Mouse (Mus musculus) G1E (cell line): ENCODE measurements at regions not wholly inside any gene's neighbourhood (a gene's known extent, or its start where the extent isn't known, plus 50 kb on each side); places are given as distances from the start of the nearest gene placed in this dataset.

Source experiments
- ATAC-seq: 2 replicates; pipeline ENCODE4 v1.8.0; 2016; ENCODE audit warnings: mild to moderate bottlenecking; ENCODE audit not compliant: insufficient number of reproducible peaks, poor library complexity, low FRiP score, severe bottlenecking; ENCODE audit errors: extremely low read depth
- DNase-seq: peaks from one replicate; pipeline ENCODE4 v3.0.0; 2012; ENCODE audit warnings: low spot score
- H3K27me3 ChIP-seq: 2 replicates; pipeline ENCODE4 v1.6.1; 2012; ENCODE audit warnings: mild to moderate bottlenecking, low read length, inconsistent platforms; ENCODE audit not compliant: insufficient read depth
- H3K36me3 ChIP-seq: replicated peaks from 2 replicates; pipeline ENCODE3; 2012; ENCODE audit warnings: mild to moderate bottlenecking, inconsistent platforms
- H3K4me1 ChIP-seq: 2 replicates; pipeline ENCODE4 v1.6.1; 2012; ENCODE audit warnings: low read depth, low read length, inconsistent platforms, mixed read lengths; ENCODE audit not compliant: insufficient read depth
- H3K4me3 ChIP-seq: 2 replicates; pipeline ENCODE4 v1.5.1; 2012; ENCODE audit warnings: low read depth, mild to moderate bottlenecking, inconsistent platforms, low read length, moderate library complexity, mixed read lengths
- H3K9me3 ChIP-seq: replicated peaks from 2 replicates; pipeline ENCODE4 v1.6.1; 2012; ENCODE audit warnings: inconsistent platforms
- CTCF ChIP-seq: IDR thresholded peaks from 2 replicates; pipeline ENCODE4 v1.5.1; 2012; ENCODE audit warnings: low read depth, low read length, inconsistent platforms, mixed read lengths
- GATA1 ChIP-seq: IDR thresholded peaks from 2 replicates; pipeline ENCODE4 v1.6.1; 2012; ENCODE audit warnings: borderline replicate concordance, low read length, inconsistent platforms, mixed read lengths
- GATA2 ChIP-seq: IDR thresholded peaks from 2 replicates; pipeline ENCODE4 v1.6.1; 2012; ENCODE audit warnings: low read depth, low read length, inconsistent platforms, borderline replicate concordance
- POLR2AphosphoS5 ChIP-seq: IDR thresholded peaks from 2 replicates; pipeline ENCODE4 v1.6.1; 2012; ENCODE audit warnings: low read depth, low read length, inconsistent platforms; ENCODE audit not compliant: insufficient replicate concordance
- TAL1 ChIP-seq: conservative IDR thresholded peaks from 2 replicates; pipeline ENCODE4 v1.6.1; 2012; ENCODE audit warnings: low read depth, low read length, inconsistent platforms, mixed read lengths

DNA sequence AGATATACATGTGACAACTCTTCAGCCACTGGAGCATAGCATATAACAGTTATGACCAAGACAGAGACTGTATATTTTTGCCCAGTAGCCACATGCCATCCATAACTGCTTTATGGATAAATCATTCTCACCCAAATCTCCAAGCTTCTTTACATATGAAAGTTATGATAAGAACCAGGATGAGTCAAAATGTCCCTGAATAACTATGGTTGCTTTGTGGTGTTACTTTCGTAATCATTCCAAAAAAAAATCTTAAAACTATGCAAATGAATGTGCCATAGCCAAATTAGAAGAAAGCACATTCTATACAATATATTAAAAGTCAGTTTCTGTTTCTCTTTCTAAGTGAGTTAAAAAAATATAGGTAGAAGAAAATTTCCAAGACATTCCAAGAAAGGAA lies 605.2 kb upstream of the Tle4 start:
- no peak overlapping the region for H3K4me3 ChIP-seq
- TF ChIP-seq GATA1 (no peak), POLR2AphosphoS5 (no peak)
- no peaks in the 10 kb centered on the region for H3K4me1 ChIP-seq
- DNase-seq (no peak), ATAC-seq (no peak)
- no peaks in the 10 kb centered on the region for H3K27me3 ChIP-seq
- H3K9me3 ChIP-seq: no peaks in the 10 kb centered on the region
- no peaks in the 10 kb centered on the region for H3K36me3 ChIP-seq

- Histone ChIP-seq H3K4me3 (no peak overlapping the region), H3K27me3 (no peaks in the 10 kb centered on the region), H3K4me1 (no peaks in the 10 kb centered on the region), H3K36me3 (no peaks in the 10 kb centered on the region), H3K9me3 (no peaks in the 10 kb centered on the region)
- no peak for ATAC-seq
- TF ChIP-seq POLR2AphosphoS5: no peak
- no peak for TF ChIP-seq TAL1
- no peak for TF ChIP-seq GATA1
- no peak for TF ChIP-seq CTCF
- no peak for TF ChIP-seq GATA2
- DNase-seq: no peak
Measured at GRCm38 (mm10) chr19:15201262-15201661, 603.4 kb upstream of the Tle4 start.

GRCm38 (mm10) chr19:15200792-15201191 lies 602.9 kb upstream of the Tle4 start:
- Histone ChIP-seq H3K9me3 (no peaks in the 10 kb centered on the region), H3K4me1 (no peaks in the 10 kb centered on the region), H3K4me3 (no peak overlapping the region), H3K36me3 (no peaks in the 10 kb centered on the region), H3K27me3 (no peaks in the 10 kb centered on the region)
- ATAC-seq (no peak), DNase-seq (no peak)
- TF ChIP-seq TAL1 (no peak), GATA2 (no peak), CTCF (no peak), POLR2AphosphoS5 (no peak), GATA1 (no peak)

GRCm38 (mm10) chr19:15200361-15200760 lies 602.5 kb upstream of the Tle4 start:
- H3K4me3 ChIP-seq: no peak overlapping the region
- H3K4me1 ChIP-seq: no peaks in the 10 kb centered on the region
- no peaks in the 10 kb centered on the region for H3K27me3 ChIP-seq
- DNase-seq: no peak
- H3K36me3 ChIP-seq: no peaks in the 10 kb centered on the region
- no peaks in the 10 kb centered on the region for H3K9me3 ChIP-seq
- TF ChIP-seq GATA1 (no peak), CTCF (no peak)
- ATAC-seq: no peak

GRCm38 (mm10) chr19:15199692-15200091 lies 601.8 kb upstream of the Tle4 start:
- Histone ChIP-seq H3K36me3 (no peaks in the 10 kb centered on the region), H3K4me3 (no peak overlapping the region), H3K9me3 (no peaks in the 10 kb centered on the region), H3K27me3 (no peaks in the 10 kb centered on the region), H3K4me1 (no peaks in the 10 kb centered on the region)
- ATAC-seq (no peak), DNase-seq (no peak)
- TF ChIP-seq GATA1 (no peak), POLR2AphosphoS5 (no peak), TAL1 (no peak), CTCF (no peak), GATA2 (no peak)

- H3K4me1 ChIP-seq: no peaks in the 10 kb centered on the region
- H3K9me3 ChIP-seq: no peaks in the 10 kb centered on the region
- TF ChIP-seq TAL1 (no peak), POLR2AphosphoS5 (no peak), GATA2 (no peak), GATA1 (no peak), CTCF (no peak)
- ATAC-seq (no peak), DNase-seq (no peak)
- H3K4me3 ChIP-seq: no peak overlapping the region
- H3K36me3 ChIP-seq: no peaks in the 10 kb centered on the region
- no peaks in the 10 kb centered on the region for H3K27me3 ChIP-seq
Measured at GRCm38 (mm10) chr19:15175221-15175620, 577.4 kb upstream of the Tle4 start.

DNA sequence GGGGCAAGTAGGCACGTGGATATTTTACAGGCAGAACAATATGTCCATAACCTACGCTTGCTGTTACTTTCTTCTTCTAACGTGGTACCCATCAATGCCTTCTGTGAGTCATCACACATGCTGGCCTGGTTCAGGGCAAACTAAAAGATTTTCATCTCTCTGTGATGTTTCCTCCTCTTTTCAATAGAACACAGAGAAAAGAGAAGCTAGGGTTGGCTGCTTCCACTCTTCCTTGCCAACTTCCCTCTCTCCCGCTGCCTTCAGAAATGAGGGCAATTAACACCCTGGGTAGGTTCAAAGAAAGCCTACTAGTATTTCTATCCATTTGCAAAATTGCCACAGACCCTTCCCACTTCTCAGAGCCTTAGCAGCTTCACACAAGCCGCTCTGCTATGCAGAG lies 575.5 kb upstream of the Tle4 start:
- no peak for DNase-seq
- H3K36me3 ChIP-seq: no peaks in the 10 kb centered on the region
- H3K4me3 ChIP-seq: no peak overlapping the region
- H3K9me3 ChIP-seq: no peaks in the 10 kb centered on the region
- no peaks in the 10 kb centered on the region for H3K4me1 ChIP-seq
- no peak for ATAC-seq
- TF ChIP-seq GATA1 (no peak), TAL1 (no peak), POLR2AphosphoS5 (no peak), GATA2 (no peak), CTCF (no peak)
- H3K27me3 ChIP-seq: no peaks in the 10 kb centered on the region
